Mouse (Mus musculus) small intestine, adult 2 months (tissue): ENCODE data around the gene Cry1. TPM values are rescaled to one million over a fixed set of nuclear protein-coding genes. Genes with fewer than 3 reads are reported as not detected.

Experiments used
- H3K27ac ChIP-seq: fragments of 200-500 bp; 2 replicates; pipeline ENCODE4 v1.5.1; 2012; ENCODE audit warnings: low read depth, low read length, control low read depth, inconsistent platforms; ENCODE audit not compliant: insufficient read depth
- H3K27me3 ChIP-seq: fragments of 200-500 bp; 2 replicates; pipeline ENCODE4 v1.6.1; 2012; ENCODE audit warnings: mild to moderate bottlenecking, moderate library complexity, low read length, inconsistent platforms; ENCODE audit not compliant: control insufficient read depth, insufficient read depth
- H3K36me3 ChIP-seq: fragments of 200-500 bp; 2 replicates; pipeline ENCODE4 v1.6.1; 2012; ENCODE audit warnings: mild to moderate bottlenecking, low read length, control low read depth, inconsistent platforms; ENCODE audit not compliant: control insufficient read depth, insufficient read depth
- H3K4me1 ChIP-seq: fragments of 200-500 bp; 2 replicates; pipeline ENCODE4 v1.6.1; 2012; ENCODE audit warnings: low read length, inconsistent platforms, mixed read lengths; ENCODE audit not compliant: control insufficient read depth, insufficient read depth, insufficient read length
- H3K4me3 ChIP-seq: fragments of 200-500 bp; 2 replicates; pipeline ENCODE4 v1.5.1; 2012; ENCODE audit warnings: low read depth, mild to moderate bottlenecking, control low read depth, inconsistent platforms, low read length, moderate library complexity
- CTCF ChIP-seq: fragments of 200-500 bp; IDR thresholded peaks from 2 replicates; pipeline ENCODE4 v1.5.1; 2012; ENCODE audit warnings: low read depth, mild to moderate bottlenecking, control low read depth, inconsistent platforms, low read length, moderate library complexity, mixed read lengths; ENCODE audit not compliant: insufficient replicate concordance, insufficient read length; ENCODE audit errors: extremely low read depth
- POLR2A ChIP-seq: fragments of 200-500 bp; IDR thresholded peaks from 2 replicates; pipeline ENCODE4 v1.6.1; 2012; ENCODE audit warnings: low read depth, mild to moderate bottlenecking, control low read depth, inconsistent platforms, low read length, moderate library complexity
- WGBS: fragments of 180-500 bp; shearing (Covaris S2); methylation state at CpG from one replicate; pipeline ENCODE4 v1.1.7; 2018; 5-methylcytosine and 5-hydroxymethylcytosine counted together
- polyA plus RNA-seq: library from polyadenylated mRNA; depleted of rRNA; stranded (reverse); fragments of >200 nt; gene quantifications from 2 replicates; pipeline ENCODE4 v1.2.3, GENCODE M21; 2012

Gene Cry1
- polyA plus RNA-seq, 1 experiment = 14.7 TPM

- no peak overlapping the region for H3K4me3 ChIP-seq
- H3K27me3 ChIP-seq = no peaks in the 10 kb centered on the region
- 59% methylated on average over 5 of the region's 5 CpGs for WGBS
- H3K36me3 ChIP-seq = no peaks in the 10 kb centered on the region
- no peak overlapping the region for H3K27ac ChIP-seq
- no peak for TF ChIP-seq POLR2A
- H3K4me1 ChIP-seq = no peaks in the 10 kb centered on the region; the same call in 1 of the 2 replicates
These were observed 23.0 kb downstream of the Cry1 start for GRCm38 (mm10) chr10:85161745-85162351.

GRCm38 (mm10) chr10:85159989-85160619 lies 24.8 kb downstream of the Cry1 start:
- Histone ChIP-seq H3K36me3 (no peaks in the 10 kb centered on the region), H3K4me1 (no peaks in the 10 kb centered on the region; the same call in 1 of the 2 replicates), H3K4me3 (no peak overlapping the region), H3K27me3 (no peaks in the 10 kb centered on the region), H3K27ac (no peak overlapping the region)
- 18% methylated on average over 1 of the region's 1 CpGs for WGBS
- TF ChIP-seq POLR2A (no peak), CTCF (no peak)

DNA sequence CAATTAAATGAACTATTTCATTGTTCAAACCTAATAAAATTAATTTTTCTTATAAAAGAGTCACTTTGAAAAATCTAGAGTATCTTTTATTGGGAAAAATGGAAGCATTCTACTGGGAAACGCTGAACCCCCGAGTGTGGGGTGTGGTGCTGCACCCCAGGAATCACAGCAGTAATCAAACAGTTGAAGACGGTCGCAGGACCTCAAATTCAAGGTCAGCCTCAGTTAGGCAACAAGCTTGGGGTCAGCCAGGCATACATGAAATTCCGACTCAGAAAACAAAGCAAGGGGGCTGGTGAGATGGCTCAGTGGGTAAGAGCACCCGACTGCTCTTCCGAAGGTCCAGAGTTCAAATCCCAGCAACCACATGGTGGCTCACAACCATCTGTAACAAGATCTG lies 27.4 kb downstream of the Cry1 start:
- no peak for TF ChIP-seq CTCF
- TF ChIP-seq POLR2A = no peak

DNA sequence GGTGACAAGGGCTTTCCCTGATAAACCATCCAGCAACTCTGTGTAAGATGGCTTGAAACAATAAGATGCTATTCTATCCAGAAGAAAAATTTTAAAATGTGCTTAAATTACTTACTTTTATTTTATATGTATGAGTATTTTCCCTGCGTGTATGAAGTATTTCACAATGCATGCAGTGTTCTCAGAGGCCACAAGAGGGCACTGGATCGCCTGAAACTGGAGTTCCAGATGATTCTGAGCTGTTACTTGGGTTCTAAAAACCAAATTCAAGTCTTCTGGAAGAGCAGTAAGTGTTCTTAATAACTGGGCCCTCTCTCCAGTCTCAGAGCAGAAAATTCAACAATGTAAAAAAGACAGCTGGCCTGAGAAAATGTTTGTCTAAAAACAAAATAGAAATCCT lies 30.7 kb downstream of the Cry1 start:
- no peaks in the 10 kb centered on the region for H3K4me1 ChIP-seq
- 7% methylated on average over 2 of the region's 2 CpGs for WGBS
- no peak overlapping the region for H3K27ac ChIP-seq
- no peaks in the 10 kb centered on the region for H3K27me3 ChIP-seq
- H3K4me3 ChIP-seq = no peak overlapping the region
- TF ChIP-seq CTCF (no peak), POLR2A (no peak)
- peaks cover 4% of the 10 kb centered on the region for H3K36me3 ChIP-seq

More for the DNA sequence above, 27.4 kb downstream of the Cry1 start:
- H3K4me3 ChIP-seq = no peak overlapping the region
- no peaks in the 10 kb centered on the region for H3K36me3 ChIP-seq
- H3K27me3 ChIP-seq = no peaks in the 10 kb centered on the region
- no peak overlapping the region for H3K27ac ChIP-seq
- WGBS = 90% methylated on average over 7 of the region's 7 CpGs
- H3K4me1 ChIP-seq = no peaks in the 10 kb centered on the region

DNA sequence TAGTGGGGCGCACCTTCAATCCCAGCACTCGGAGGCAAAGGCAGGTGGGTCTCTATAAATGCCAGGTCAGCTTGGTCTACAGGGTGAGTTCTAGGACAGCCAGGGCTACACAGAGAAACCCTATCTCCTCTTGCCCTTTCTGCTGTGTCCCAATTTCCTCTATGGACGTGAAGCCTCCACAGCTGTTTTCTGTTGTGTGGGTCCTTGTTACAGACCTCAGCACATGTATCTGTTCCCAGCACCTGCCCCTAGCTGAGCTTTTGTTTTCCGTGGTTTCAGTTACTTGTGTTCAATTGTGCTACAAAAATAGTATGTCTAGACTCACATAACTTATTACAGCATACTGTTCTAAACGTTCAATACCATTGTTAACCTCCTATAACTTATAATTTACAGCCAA lies 35.6 kb downstream of the Cry1 start:
- Histone ChIP-seq H3K36me3 (peaks cover 28% of the 10 kb centered on the region), H3K27ac (no peak overlapping the region), H3K4me3 (no peak overlapping the region), H3K4me1 (no peaks in the 10 kb centered on the region), H3K27me3 (no peaks in the 10 kb centered on the region)
- WGBS = 87% methylated on average over 5 of the region's 5 CpGs
- TF ChIP-seq CTCF (no peak), POLR2A (no peak)

GRCm38 (mm10) chr10:85146282-85146681 lies 38.6 kb downstream of the Cry1 start:
- TF ChIP-seq POLR2A (no peak), CTCF (no peak)

GRCm38 (mm10) chr10:85141465-85141864 lies 43.4 kb downstream of the Cry1 start:
- WGBS = 76% methylated on average over 9 of the region's 9 CpGs

More at GRCm38 (mm10) chr10:85146282-85146681, 38.6 kb downstream of the Cry1 start:
- 92% methylated on average over 14 of the region's 14 CpGs for WGBS
- Histone ChIP-seq H3K27ac (no peak overlapping the region), H3K4me1 (no peaks in the 10 kb centered on the region), H3K4me3 (no peak overlapping the region), H3K27me3 (no peaks in the 10 kb centered on the region), H3K36me3 (peaks cover 42% of the 10 kb centered on the region)

More at GRCm38 (mm10) chr10:85141465-85141864, 43.4 kb downstream of the Cry1 start:
- TF ChIP-seq CTCF (no peak), POLR2A (no peak)
- Histone ChIP-seq H3K4me3 (no peak overlapping the region), H3K27me3 (no peaks in the 10 kb centered on the region), H3K4me1 (no peaks in the 10 kb centered on the region), H3K27ac (no peak overlapping the region), H3K36me3 (peaks cover 35% of the 10 kb centered on the region)
